Mouse (Mus musculus): Measurements from ENCODE around the gene Ids.
"Not testable (repeated sequence)": the region's sequence is repeated elsewhere in the genome, so short reads cannot be mapped to it uniquely, and the experiment has no call there.

Ids gene

DNA sequence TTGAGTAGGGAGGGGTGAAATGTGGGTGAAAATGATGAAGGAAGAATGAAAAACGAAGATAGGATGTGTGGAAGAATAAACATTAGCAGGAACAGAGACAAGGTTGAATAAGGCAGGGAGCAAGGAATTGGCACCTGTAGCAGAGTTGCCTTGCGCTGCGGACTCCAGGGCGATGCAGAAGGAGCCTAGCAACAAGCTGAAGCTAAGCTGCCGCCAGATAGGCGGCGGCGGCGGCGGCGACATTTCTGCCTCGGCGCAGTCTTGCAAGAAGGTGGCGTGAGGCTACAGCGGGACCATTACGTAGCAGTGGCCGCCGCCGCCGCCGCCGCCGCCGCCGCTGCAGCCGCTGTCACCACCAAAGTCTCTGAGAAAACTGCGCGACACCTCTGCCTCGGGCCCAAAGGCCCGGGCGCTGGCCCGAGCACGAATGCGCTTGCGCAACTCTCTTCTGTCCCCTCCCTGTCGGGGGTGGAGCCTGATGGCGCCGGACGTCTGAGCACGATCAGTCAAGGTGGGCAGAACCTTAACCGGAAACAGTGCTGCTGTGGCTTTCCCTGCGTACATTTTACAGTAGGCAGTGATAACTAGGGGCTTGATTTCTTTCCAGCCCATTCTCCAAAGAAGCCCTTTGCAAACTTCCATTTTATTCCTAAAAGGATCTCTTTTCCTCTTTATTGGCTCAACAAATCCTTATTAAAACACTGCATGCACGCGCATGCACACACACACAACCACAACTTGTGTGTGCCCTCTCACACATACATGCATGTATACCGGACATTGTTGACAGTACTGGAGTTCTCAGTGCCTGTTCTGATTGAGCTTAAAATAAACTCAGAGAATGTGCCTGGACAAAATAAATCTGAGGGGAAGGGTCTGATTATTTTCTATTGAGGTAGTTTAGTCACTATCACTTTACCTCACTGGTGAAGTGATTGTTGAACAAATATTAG, at the start of gene Ids:
Ids (minus strand) TSS at position 424 of the 953 bp plus-strand sequence.
- DNase-seq (ENCODE audit: low spot score) = peak; percentile 74

GRCm38 (mm10) chrX:70392636-70393035, 27.8 kb upstream of the Ids start:
- DNase-seq (ENCODE audit: low spot score) = not testable (repeated sequence)

- no peak for DNase-seq (ENCODE audit: low spot score)
Observed at GRCm38 (mm10) chrX:70385962-70386351, 21.1 kb upstream of the Ids start.

DNA sequence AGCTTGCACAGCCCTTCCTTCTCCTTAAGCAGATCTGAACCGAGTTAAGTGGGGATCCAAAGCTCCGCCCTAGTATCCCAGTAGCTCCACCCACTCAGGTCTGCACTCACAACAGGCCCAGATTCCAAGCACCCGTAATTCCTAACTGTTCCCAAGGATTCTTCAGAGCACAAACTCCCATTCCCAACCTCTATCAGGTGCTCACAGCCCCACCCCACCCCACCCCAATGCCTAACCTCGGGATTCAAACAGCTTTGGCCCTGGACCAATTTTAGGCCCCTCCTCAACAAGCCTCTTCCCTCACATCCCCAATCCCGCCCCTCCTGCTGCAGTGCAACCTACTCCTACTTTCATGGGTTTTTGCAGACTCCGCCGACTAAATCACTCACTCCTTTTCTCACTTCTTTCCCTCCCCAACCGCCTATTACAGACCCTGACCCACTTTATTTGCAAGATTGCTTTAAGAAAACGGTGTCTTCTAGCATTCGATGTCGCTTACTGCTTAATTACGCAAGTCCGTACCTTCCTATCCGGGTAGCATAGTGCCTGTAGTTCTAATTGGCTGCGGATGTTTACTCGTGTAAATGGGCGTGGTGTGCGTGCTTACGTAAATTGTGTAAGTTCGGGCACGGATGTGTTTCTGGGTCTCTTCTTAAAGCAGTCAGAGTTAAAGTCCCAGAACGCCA, 20.5 kb upstream of the Ids start, which contains the start of gene 1110012L19Rik:
1110012L19Rik (plus strand) TSS at position 602 of the 686 bp plus-strand sequence.
- peak; percentile 75 for DNase-seq (ENCODE audit: low spot score)

- DNase-seq (ENCODE audit: low spot score) = no peak
Observed at GRCm38 (mm10) chrX:70384917-70385275, 20.0 kb upstream of the Ids start.

- not testable (repeated sequence) for DNase-seq (ENCODE audit: low spot score)
Observed at GRCm38 (mm10) chrX:70374469-70375110, 9.7 kb upstream of the Ids start.

DNA sequence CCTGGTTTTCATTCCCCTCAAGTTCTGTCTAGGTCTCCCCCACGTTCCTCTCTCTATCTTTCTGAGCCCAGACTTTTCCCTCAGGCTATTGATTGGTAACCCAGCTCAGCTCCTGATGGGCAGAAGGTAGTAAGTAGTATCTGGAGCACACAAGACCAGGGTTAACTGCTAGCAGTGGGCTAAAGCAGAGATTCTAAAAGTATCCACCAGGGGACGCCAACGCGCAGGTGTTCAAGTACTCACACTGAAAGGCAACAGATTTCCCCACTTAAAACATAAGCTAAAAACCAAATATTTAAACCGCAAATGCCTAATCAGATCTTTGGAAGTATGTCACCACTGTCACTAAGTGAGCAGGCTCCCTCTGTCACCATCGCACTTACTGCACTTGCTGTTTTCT, 4.9 kb upstream of the Ids start:
- not testable (repeated sequence) for DNase-seq (ENCODE audit: low spot score)

DNA sequence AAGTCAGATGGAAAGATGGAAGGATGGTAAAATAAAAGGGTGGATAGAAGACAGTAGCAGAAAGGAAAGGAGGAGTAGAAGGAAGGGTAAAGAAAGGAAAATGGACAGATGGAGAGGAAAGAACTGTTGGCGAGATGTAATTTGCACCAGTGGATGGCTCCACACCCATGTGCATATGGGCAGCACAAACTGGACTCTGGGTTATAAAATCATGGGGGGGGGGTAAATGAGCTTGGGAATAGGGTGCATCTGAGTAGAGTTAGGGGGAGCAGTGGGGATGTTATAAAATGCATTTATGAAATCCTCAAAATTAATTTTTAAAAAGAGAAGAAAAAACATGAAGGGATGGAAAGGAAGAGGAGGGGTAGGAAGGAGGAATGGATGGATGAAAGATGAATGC, 682 bp downstream of the Ids start:
- DNase-seq (ENCODE audit: low spot score) = no peak

- no peak for DNase-seq (ENCODE audit: low spot score)
Observed at GRCm38 (mm10) chrX:70363446-70363845, 1.4 kb downstream of the Ids start.

DNA sequence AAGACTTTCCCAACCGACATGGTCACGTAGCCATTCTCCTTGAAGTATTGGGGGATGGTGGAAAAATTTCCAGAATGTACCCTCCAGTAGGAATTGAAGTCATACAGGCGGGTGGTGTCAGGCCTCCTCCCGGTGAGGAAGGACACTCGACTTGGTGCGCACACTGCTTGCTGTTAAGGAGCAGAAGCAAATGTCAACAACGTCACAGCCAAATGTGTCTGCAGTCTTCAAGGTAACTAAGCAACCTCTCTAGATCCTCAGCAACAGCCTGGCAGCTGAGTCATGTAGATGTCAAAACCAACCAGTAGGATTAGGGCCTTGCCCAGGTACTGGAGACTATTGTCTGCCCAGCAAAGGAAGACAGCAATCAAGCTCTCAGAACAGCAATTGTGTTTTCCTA, 1.9 kb downstream of the Ids start:
- DNase-seq (ENCODE audit: low spot score) = no peak

GRCm38 (mm10) chrX:70330202-70330843, 34.6 kb downstream of the Ids start:
- DNase-seq (ENCODE audit: low spot score) = no peak

DNA sequence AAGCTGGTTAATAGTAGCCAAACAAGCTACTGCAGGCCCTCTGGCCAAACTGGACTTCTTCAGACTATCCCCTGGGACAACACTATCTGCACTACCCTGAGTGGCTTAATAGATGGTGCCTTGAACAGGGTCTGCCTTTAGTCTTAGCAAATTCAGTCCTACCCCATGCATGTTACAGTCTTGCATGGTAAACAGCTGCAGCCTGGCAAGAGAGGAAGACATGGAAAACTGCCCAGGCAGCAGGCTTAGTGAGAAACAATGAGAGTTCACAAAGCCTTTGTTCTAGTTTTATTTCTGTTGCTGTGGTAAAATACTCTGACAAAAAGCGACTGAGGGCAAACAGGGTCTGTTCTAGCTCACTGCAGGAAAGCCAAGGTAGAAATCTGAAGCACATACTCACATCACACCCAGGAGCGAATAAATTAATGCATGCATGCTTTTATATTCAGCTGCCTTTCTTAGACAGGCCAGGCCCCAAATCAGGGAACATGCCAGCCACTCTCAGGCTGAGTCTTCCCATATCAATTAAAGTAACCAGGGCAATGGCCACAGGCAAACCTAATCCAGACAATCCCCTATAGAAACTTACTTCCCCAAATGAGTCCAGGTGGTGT, 36.2 kb downstream of the Ids start:
- DNase-seq (ENCODE audit: low spot score) = no peak

- DNase-seq (ENCODE audit: low spot score) = no peak
Observed at GRCm38 (mm10) chrX:70327656-70328055, 37.2 kb downstream of the Ids start.

DNA sequence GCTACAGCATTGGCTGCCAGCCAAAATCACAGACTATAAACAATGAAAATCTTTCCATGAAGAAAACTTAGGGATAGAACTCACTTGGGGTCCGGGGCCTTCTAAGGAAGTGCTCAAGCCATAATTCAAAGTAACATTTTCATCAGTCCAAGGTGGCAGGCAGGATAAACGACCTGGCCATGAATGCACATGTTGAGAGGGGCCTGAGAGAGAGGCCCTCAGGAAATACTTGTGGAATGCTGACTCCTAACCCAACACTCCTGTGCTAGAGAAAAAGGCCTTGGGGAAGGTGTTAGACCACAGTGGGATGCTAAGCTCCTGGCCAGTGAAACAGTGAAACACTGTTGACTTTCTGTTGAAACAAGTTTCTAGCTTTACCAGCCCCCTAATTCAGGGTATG, 45.6 kb downstream of the Ids start:
- DNase-seq (ENCODE audit: low spot score) = no peak

GRCm38 (mm10) chrX:70314949-70315641, 49.8 kb downstream of the Ids start:
- no peak for DNase-seq (ENCODE audit: low spot score)

All from yolk sac, embryonic 10.5 days (tissue).